Mouse (Mus musculus) midbrain, embryonic 14.5 days (tissue): ENCODE results near the gene Gm11563. TPM values are rescaled to one million over a fixed set of nuclear protein-coding genes. Genes with fewer than 3 reads are reported as not detected.
"Not testable (repeated sequence)": the region's sequence is repeated elsewhere in the genome, so short reads cannot be mapped to it uniquely, and the experiment has no call there.

Experiments used
- ATAC-seq: fragments of 200-750 bp; cut with Nextera tagmentation; 2 replicates; pipeline ENCODE4 v1.8.0; 2017; ENCODE audit warnings: moderate number of reproducible peaks, moderate library complexity; ENCODE audit not compliant: low FRiP score, low TSS enrichment
- DNase-seq: peaks from one replicate; pipeline ENCODE4 v3.0.0-alpha.2; 2015
- H3K27ac ChIP-seq: fragments of 300-500 bp; sonication (generic); replicated peaks from 2 replicates; pipeline ENCODE4 v1.5.1; 2014; ENCODE audit warnings: mild to moderate bottlenecking, low read depth, low read length, moderate library complexity
- H3K27me3 ChIP-seq: fragments of 300-500 bp; sonication (generic); 2 replicates; pipeline ENCODE4 v1.6.1; 2014; ENCODE audit warnings: low read length, control low read depth, mixed read lengths; ENCODE audit not compliant: control insufficient read depth, insufficient read depth
- H3K36me3 ChIP-seq: fragments of 300-500 bp; sonication (generic); 2 replicates; pipeline ENCODE4 v1.6.1; 2014; ENCODE audit warnings: low read length, control low read depth; ENCODE audit not compliant: control insufficient read depth, insufficient read depth
- H3K4me1 ChIP-seq: fragments of 300-500 bp; sonication (generic); 2 replicates; pipeline ENCODE4 v1.6.1; 2014; ENCODE audit warnings: mild to moderate bottlenecking, antibody characterized with exemption, low read length, control low read depth; ENCODE audit not compliant: control insufficient read depth, insufficient read depth
- H3K4me2 ChIP-seq: fragments of 300-500 bp; sonication (generic); 2 replicates; pipeline ENCODE4 v1.6.1; 2014; ENCODE audit warnings: mild to moderate bottlenecking, low read length, moderate library complexity
- H3K4me3 ChIP-seq: fragments of 300-500 bp; sonication (generic); replicated peaks from 2 replicates; pipeline ENCODE4 v1.5.1; 2014; ENCODE audit warnings: low read depth, low read length
- H3K9ac ChIP-seq: fragments of 300-500 bp; sonication (generic); replicated peaks from 2 replicates; pipeline ENCODE4 v1.6.1; 2014; ENCODE audit warnings: mild to moderate bottlenecking, low read length, moderate library complexity
- H3K9me3 ChIP-seq: fragments of 300-500 bp; sonication (generic); 2 replicates; pipeline ENCODE4 v1.6.1; 2016; ENCODE audit warnings: low read length, control low read depth, mixed read lengths; ENCODE audit not compliant: control insufficient read depth
- WGBS: fragments of 180-500 bp; shearing (Covaris S2); extraction: QIAGEN DNeasy Blood & Tissue Kit; methylation state at CpG from one replicate; pipeline ENCODE4 v1.1.7; 2014; 5-methylcytosine and 5-hydroxymethylcytosine counted together
- polyA plus RNA-seq: library from polyadenylated mRNA; unstranded; fragments of >200 nt; fragmentation: Nextera tagmentation; extraction: Ambion mirVana; gene quantifications from 2 replicates; pipeline ENCODE4 v1.2.1, GENCODE M21; 2014

Gm11563 gene
- not detected in 2 replicates for polyA plus RNA-seq

GRCm38 (mm10) chr11:99658467-99659010 is at the start of gene Gm11563:
TSS of gene Gm11563 (minus strand) at chr11:99658960.
- not testable (repeated sequence) for H3K9ac ChIP-seq, H3K4me2 ChIP-seq

GRCm38 (mm10) chr11:99690463-99690862 is 31.7 kb upstream of the Gm11563 start, which contains the start of gene Gm14190:
TSS of gene Gm14190 (minus strand) at chr11:99690740.
- Histone ChIP-seq H3K4me2 (no peak within 1 kb of the TSS), H3K4me3 (no peak within 1 kb of the TSS), H3K36me3 (no peaks in the 10 kb centered on the region), H3K9ac (no peak within 1 kb of the TSS), H3K27ac (no peak within 1 kb of the TSS), H3K27me3 (no peaks in the 10 kb centered on the region), H3K9me3 (no peaks in the 10 kb centered on the region), H3K4me1 (no peaks in the 10 kb centered on the region)
- WGBS: 93% methylated on average over 1 of the region's 1 CpGs
- ATAC-seq: no peak
- no peak for DNase-seq

More at GRCm38 (mm10) chr11:99658467-99659010, at the start of gene Gm11563:
- H3K36me3 ChIP-seq, ATAC-seq, H3K27ac ChIP-seq, H3K9me3 ChIP-seq, H3K4me3 ChIP-seq, DNase-seq, H3K4me1 ChIP-seq, H3K27me3 ChIP-seq: not testable (repeated sequence)
- WGBS: 72% methylated on average over 10 of the region's 10 CpGs

- WGBS: 86% methylated on average over 1 of the region's 1 CpGs
- not testable (repeated sequence) for H3K9ac ChIP-seq, H3K4me3 ChIP-seq
Measured at GRCm38 (mm10) chr11:99685235-99685634, 26.5 kb upstream of the Gm11563 start.

GRCm38 (mm10) chr11:99683481-99683880 is 24.7 kb upstream of the Gm11563 start:
- no peaks in the 10 kb centered on the region for H3K27me3 ChIP-seq
- no peaks in the 10 kb centered on the region for H3K9me3 ChIP-seq
- WGBS: 91% methylated on average over 2 of the region's 2 CpGs
- DNase-seq (no peak), ATAC-seq (no peak)
- no peaks in the 10 kb centered on the region for H3K4me1 ChIP-seq
- H3K36me3 ChIP-seq: no peaks in the 10 kb centered on the region
- H3K9ac ChIP-seq: no peak overlapping the region
- no peak overlapping the region for H3K4me2 ChIP-seq
- no peak overlapping the region for H3K27ac ChIP-seq
- no peak overlapping the region for H3K4me3 ChIP-seq

More at GRCm38 (mm10) chr11:99685235-99685634, 26.5 kb upstream of the Gm11563 start:
- not testable (repeated sequence) for H3K36me3 ChIP-seq, H3K4me2 ChIP-seq, ATAC-seq, H3K27me3 ChIP-seq, H3K27ac ChIP-seq, H3K9me3 ChIP-seq, H3K4me1 ChIP-seq, DNase-seq

GRCm38 (mm10) chr11:99665860-99666259 is 7.1 kb upstream of the Gm11563 start, which contains the start of gene Krtap4-6:
TSS of gene Krtap4-6 (minus strand) at chr11:99665960.
- no peak for ATAC-seq
- Histone ChIP-seq H3K4me3 (no peak within 1 kb of the TSS), H3K27ac (no peak within 1 kb of the TSS), H3K27me3 (no peaks in the 10 kb centered on the region), H3K9ac (no peak within 1 kb of the TSS), H3K9me3 (no peaks in the 10 kb centered on the region), H3K4me2 (no peak within 1 kb of the TSS), H3K36me3 (no peaks in the 10 kb centered on the region), H3K4me1 (no peaks in the 10 kb centered on the region)
- no peak for DNase-seq

- 90% methylated on average over 10 of the region's 10 CpGs for WGBS
- no peak for ATAC-seq
- H3K36me3 ChIP-seq: no peaks in the 10 kb centered on the region
- no peak overlapping the region for H3K9ac ChIP-seq
- DNase-seq: no peak
- no peaks in the 10 kb centered on the region for H3K27me3 ChIP-seq
- H3K4me1 ChIP-seq: no peaks in the 10 kb centered on the region
- no peak overlapping the region for H3K4me2 ChIP-seq
- no peaks in the 10 kb centered on the region for H3K9me3 ChIP-seq
- no peak overlapping the region for H3K27ac ChIP-seq
- H3K4me3 ChIP-seq: no peak overlapping the region
Measured at GRCm38 (mm10) chr11:99662802-99663201, 4.0 kb upstream of the Gm11563 start.

GRCm38 (mm10) chr11:99659256-99659655 is 496 bp upstream of the Gm11563 start:
- Histone ChIP-seq H3K4me2 (no peak overlapping the region), H3K27ac (no peak overlapping the region), H3K4me3 (no peak overlapping the region), H3K36me3 (no peaks in the 10 kb centered on the region), H3K4me1 (no peaks in the 10 kb centered on the region), H3K9me3 (no peaks in the 10 kb centered on the region), H3K27me3 (no peaks in the 10 kb centered on the region), H3K9ac (no peak overlapping the region)
- DNase-seq (no peak), ATAC-seq (no peak)
- WGBS: 89% methylated on average over 4 of the region's 4 CpGs

GRCm38 (mm10) chr11:99657051-99657450 is 1.7 kb downstream of the Gm11563 start:
- ATAC-seq: no peak
- H3K4me2 ChIP-seq: no peak overlapping the region
- 58% methylated on average over 5 of the region's 5 CpGs for WGBS
- no peak overlapping the region for H3K27ac ChIP-seq
- no peaks in the 10 kb centered on the region for H3K4me1 ChIP-seq
- H3K9me3 ChIP-seq: no peaks in the 10 kb centered on the region
- H3K27me3 ChIP-seq: no peaks in the 10 kb centered on the region
- DNase-seq: no peak
- no peaks in the 10 kb centered on the region for H3K36me3 ChIP-seq
- no peak overlapping the region for H3K4me3 ChIP-seq
- no peak overlapping the region for H3K9ac ChIP-seq

GRCm38 (mm10) chr11:99650136-99650535 is 8.6 kb downstream of the Gm11563 start, which contains the start of gene Gm11555:
TSS of gene Gm11555 (minus strand) at chr11:99650236.
- H3K4me2 ChIP-seq: no peak within 1 kb of the TSS
- 84% methylated on average over 2 of the region's 2 CpGs for WGBS
- DNase-seq: no peak
- H3K36me3 ChIP-seq: no peaks in the 10 kb centered on the region
- H3K27ac ChIP-seq: no peak within 1 kb of the TSS
- no peak within 1 kb of the TSS for H3K9ac ChIP-seq
- H3K9me3 ChIP-seq: no peaks in the 10 kb centered on the region
- H3K4me1 ChIP-seq: no peaks in the 10 kb centered on the region
- no peak for ATAC-seq
- H3K4me3 ChIP-seq: no peak within 1 kb of the TSS
- H3K27me3 ChIP-seq: no peaks in the 10 kb centered on the region
